Mouse (Mus musculus) stomach, postnatal 0 days (tissue): Measurements from ENCODE around the gene Slc4a1. TPM values are rescaled to one million over a fixed set of nuclear protein-coding genes. Genes with fewer than 3 reads are reported as not detected.

Source experiments
- ATAC-seq: fragments of 200-750 bp; cut with Nextera tagmentation; 2 replicates; pipeline ENCODE4 v1.8.0; 2017; ENCODE audit not compliant: low FRiP score, low TSS enrichment
- DNase-seq: peaks from one replicate; pipeline ENCODE4 v3.0.0-alpha.2; 2016; ENCODE audit warnings: low spot score
- H3K27ac ChIP-seq: fragments of 300-500 bp; sonication (generic); replicated peaks from 2 replicates; pipeline ENCODE4 v1.5.1; 2014; ENCODE audit warnings: mild to moderate bottlenecking, control low read depth
- H3K27me3 ChIP-seq: fragments of 300-500 bp; sonication (generic); 2 replicates; pipeline ENCODE4 v1.6.1; 2014; ENCODE audit warnings: low read length; ENCODE audit not compliant: control insufficient read depth, insufficient read depth
- H3K36me3 ChIP-seq: fragments of 300-500 bp; sonication (generic); 2 replicates; pipeline ENCODE4 v1.6.1; 2014; ENCODE audit warnings: low read length, mixed read lengths; ENCODE audit not compliant: control insufficient read depth, insufficient read depth
- H3K4me1 ChIP-seq: fragments of 300-500 bp; sonication (generic); replicated peaks from 2 replicates; pipeline ENCODE4 v1.6.1; 2014; ENCODE audit warnings: antibody characterized with exemption; ENCODE audit not compliant: control insufficient read depth, insufficient read depth
- H3K4me2 ChIP-seq: fragments of 300-500 bp; sonication (generic); replicated peaks from 2 replicates; pipeline ENCODE4 v1.6.1; 2014; ENCODE audit warnings: low read depth, mild to moderate bottlenecking, control low read depth, moderate library complexity
- H3K4me3 ChIP-seq: fragments of 300-500 bp; sonication (generic); 2 replicates; pipeline ENCODE4 v1.5.1; 2014; ENCODE audit warnings: low read depth, low read length, control low read depth
- H3K9ac ChIP-seq: fragments of 300-500 bp; sonication (generic); 2 replicates; pipeline ENCODE4 v1.6.1; 2014; ENCODE audit warnings: mild to moderate bottlenecking, low read length, control low read depth, mixed read lengths
- H3K9me3 ChIP-seq: fragments of 300-500 bp; sonication (generic); 2 replicates; pipeline ENCODE4 v1.6.1; 2016; ENCODE audit warnings: low read length; ENCODE audit not compliant: control insufficient read depth
- CTCF ChIP-seq: IDR thresholded peaks from 2 replicates; pipeline ENCODE4 v1.5.1; 2016; ENCODE audit warnings: antibody characterized with exemption, low read depth, mild to moderate bottlenecking, moderate library complexity
- EP300 ChIP-seq: optimal IDR thresholded peaks from 2 replicates; pipeline ENCODE3; 2016; ENCODE audit warnings: antibody characterized with exemption
- WGBS: fragments of 180-500 bp; shearing (Covaris S2); extraction: QIAGEN DNeasy Blood & Tissue Kit; methylation state at CpG from one replicate; pipeline ENCODE4 v1.1.7; 2014; 5-methylcytosine and 5-hydroxymethylcytosine counted together
- polyA plus RNA-seq: library from polyadenylated mRNA; unstranded; fragments of >200 nt; fragmentation: Nextera tagmentation; extraction: Ambion mirVana; gene quantifications from 2 replicates; pipeline ENCODE4 v1.2.1, GENCODE M21; 2015

The Slc4a1 gene
- polyA plus RNA-seq, 1 experiment from 2014 or later = 0.72 TPM

DNA sequence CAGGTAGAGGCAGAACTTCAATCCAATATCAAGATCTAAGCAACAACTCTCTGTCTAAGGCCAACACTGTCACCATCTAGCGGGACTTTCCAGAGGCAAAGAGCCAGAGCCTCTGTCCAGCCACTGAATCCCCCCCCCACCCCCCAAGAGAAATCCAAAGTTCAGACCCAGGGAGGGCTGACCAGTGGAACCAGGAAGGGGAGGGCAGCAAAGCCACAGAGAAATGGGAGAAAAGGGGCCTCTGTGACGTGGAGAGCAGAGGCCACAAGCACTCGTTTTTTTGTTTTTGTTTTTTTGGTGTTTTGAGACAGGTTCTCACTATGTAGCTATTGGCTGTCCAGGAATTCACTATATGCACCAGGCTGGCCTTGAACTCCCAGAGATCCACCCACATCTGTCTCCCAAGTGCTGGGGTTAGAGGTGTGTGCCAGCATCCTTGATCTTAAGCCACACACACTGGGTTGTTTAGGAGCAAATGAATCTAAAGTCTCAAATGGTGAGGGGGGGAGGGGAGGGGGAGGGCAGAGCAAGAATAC, 43.9 kb upstream of the Slc4a1 start:
- DNase-seq (no peak), ATAC-seq (no peak)
- no peaks in the 10 kb centered on the region for H3K9me3 ChIP-seq
- 0 out of 2 replicates have a peak, but pooled peaks cover under 1% of the 10 kb centered on the region for H3K36me3 ChIP-seq
- H3K4me3 ChIP-seq = no peak overlapping the region
- H3K27me3 ChIP-seq = no peaks in the 10 kb centered on the region
- H3K27ac ChIP-seq = no peak overlapping the region
- H3K4me1 ChIP-seq = peaks cover 5% of the 10 kb centered on the region; the same call in 1 of the 2 replicates
- TF ChIP-seq CTCF = no peak
- no peak for TF ChIP-seq EP300
- WGBS = 69% methylated on average over 3 of the region's 3 CpGs
- no peak overlapping the region for H3K9ac ChIP-seq
- H3K4me2 ChIP-seq = no peak overlapping the region

- H3K9me3 ChIP-seq = no peaks in the 10 kb centered on the region
- DNase-seq (no peak), ATAC-seq (no peak)
- H3K4me3 ChIP-seq = peak overlapping the region; percentile 29
- no peak overlapping the region for H3K9ac ChIP-seq
- WGBS = 27% methylated on average over 15 of the region's 15 CpGs
- peak overlapping the region; percentile 46 for H3K4me2 ChIP-seq
- H3K36me3 ChIP-seq = peaks cover 6% of the 10 kb centered on the region; the same call in 1 of the 2 replicates
- TF ChIP-seq EP300 (no peak), CTCF (no peak)
- H3K27ac ChIP-seq = peak overlapping the region; percentile 71; the same call in 1 of the 2 replicates
- no peaks in the 10 kb centered on the region for H3K27me3 ChIP-seq
- H3K4me1 ChIP-seq = peaks cover 5% of the 10 kb centered on the region; the same call in 1 of the 2 replicates
These were observed 43.1 kb upstream of the Slc4a1 start for GRCm38 (mm10) chr11:102408888-102409794.

DNA sequence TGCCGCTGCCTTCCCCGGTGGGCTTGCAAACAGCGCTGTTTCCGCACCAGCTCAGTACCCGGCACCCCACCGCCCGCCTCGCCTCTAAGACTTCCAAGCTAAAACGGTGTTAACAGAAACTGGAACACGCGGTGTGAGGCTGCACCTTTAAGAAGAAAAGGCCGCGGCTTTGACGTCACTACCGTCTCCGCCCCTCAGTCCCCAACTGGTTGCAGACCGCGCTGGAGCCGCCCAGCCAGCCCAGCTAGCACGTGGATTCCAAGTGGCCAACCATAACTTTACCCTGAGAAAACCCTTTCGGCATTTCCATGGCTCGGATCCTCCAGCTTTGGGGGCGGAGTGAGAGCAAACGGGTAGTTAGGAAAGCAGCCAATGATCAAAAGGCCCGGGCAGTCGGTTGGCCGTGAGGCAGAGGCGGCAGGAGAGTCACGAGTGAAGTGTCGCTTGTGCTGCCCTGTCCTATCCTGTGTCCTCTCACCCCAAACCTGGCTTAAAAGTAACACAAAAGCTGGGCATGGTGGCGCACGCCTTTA, 42.4 kb upstream of the Slc4a1 start:
- H3K9me3 ChIP-seq = no peaks in the 10 kb centered on the region
- H3K4me3 ChIP-seq = peak overlapping the region; percentile 81
- H3K27ac ChIP-seq = peak overlapping the region; percentile 91
- H3K36me3 ChIP-seq = peaks cover 11% of the 10 kb centered on the region; the same call in 1 of the 2 replicates
- peaks cover 5% of the 10 kb centered on the region; the same call in 1 of the 2 replicates for H3K4me1 ChIP-seq
- peak overlapping the region; percentile 79 for H3K9ac ChIP-seq
- ATAC-seq (peak; percentile 89), DNase-seq (peak; percentile 97)
- 0% methylated on average over 32 of the region's 32 CpGs for WGBS
- H3K27me3 ChIP-seq = no peaks in the 10 kb centered on the region
- H3K4me2 ChIP-seq = peak overlapping the region; percentile 70
- no peak for TF ChIP-seq CTCF
- peak; percentile 59 for TF ChIP-seq EP300

DNA sequence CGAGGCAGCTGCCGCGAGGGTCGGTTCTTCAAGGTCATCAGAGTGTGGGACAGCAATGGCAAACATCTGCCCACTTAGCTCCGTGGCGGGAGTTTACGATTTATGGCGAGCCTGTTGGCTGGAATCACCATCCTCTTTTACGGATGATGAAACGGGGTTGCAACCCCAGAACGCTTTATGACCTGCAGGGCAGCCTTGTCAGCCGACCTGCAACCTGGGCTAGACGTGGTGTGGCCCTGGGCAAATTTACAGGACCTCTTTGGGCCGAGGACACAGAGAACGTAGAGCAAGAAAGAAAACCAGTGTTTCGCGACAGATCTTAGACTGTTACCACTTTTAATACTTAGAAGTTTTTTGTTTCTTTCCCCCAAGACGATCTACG, 41.8 kb upstream of the Slc4a1 start, which contains the start of gene Slc25a39:
TSS of gene Slc25a39 (minus strand) at position 113 of the 382 bp plus-strand sequence.
- Histone ChIP-seq H3K4me1 (peaks cover 5% of the 10 kb centered on the region; the same call in 1 of the 2 replicates), H3K36me3 (peaks cover 14% of the 10 kb centered on the region; the same call in 1 of the 2 replicates), H3K9ac (peak within 1 kb of the TSS; percentile 79), H3K27ac (peak within 1 kb of the TSS; percentile 91), H3K27me3 (no peaks in the 10 kb centered on the region), H3K9me3 (no peaks in the 10 kb centered on the region), H3K4me2 (peak within 1 kb of the TSS; percentile 70), H3K4me3 (peak within 1 kb of the TSS; percentile 81)
- TF ChIP-seq EP300 (no peak), CTCF (no peak)
- ATAC-seq = peak; percentile 2; the same call in 1 of the 2 replicates
- WGBS = under 1% methylated on average over 19 of the region's 19 CpGs
- DNase-seq = no peak

GRCm38 (mm10) chr11:102406900-102407833, 41.2 kb upstream of the Slc4a1 start:
- Histone ChIP-seq H3K4me2 (peak overlapping the region; percentile 70), H3K9ac (peak overlapping the region; percentile 79), H3K36me3 (peaks cover 19% of the 10 kb centered on the region), H3K4me3 (peak overlapping the region; percentile 81), H3K4me1 (peaks cover 5% of the 10 kb centered on the region; the same call in 1 of the 2 replicates), H3K9me3 (no peaks in the 10 kb centered on the region), H3K27ac (peak overlapping the region; percentile 91), H3K27me3 (no peaks in the 10 kb centered on the region)
- peak; percentile 96 for DNase-seq
- under 1% methylated on average over 56 of the region's 85 CpGs for WGBS
- TF ChIP-seq CTCF (no peak), EP300 (no peak)
- peak; percentile 73 for ATAC-seq
